Mouse (Mus musculus) limb, embryonic 15.5 days (tissue): Measurements from ENCODE around the gene Cldn15. TPM values are rescaled to one million over a fixed set of nuclear protein-coding genes. Genes with fewer than 3 reads are reported as not detected.

Source experiments
- ATAC-seq: fragments of 200-750 bp; cut with Nextera tagmentation; 2 replicates; pipeline ENCODE4 v1.8.0; 2017; ENCODE audit warnings: low read depth, moderate TSS enrichment; ENCODE audit not compliant: insufficient number of reproducible peaks, low FRiP score, low TSS enrichment
- H3K27ac ChIP-seq: fragments of 300-500 bp; sonication (generic); 2 replicates; pipeline ENCODE4 v1.5.1; 2015; ENCODE audit warnings: moderate library complexity, mild to moderate bottlenecking, inconsistent platforms
- H3K27me3 ChIP-seq: fragments of 300-500 bp; sonication (generic); 2 replicates; pipeline ENCODE4 v1.6.1; 2015; ENCODE audit warnings: inconsistent platforms
- H3K36me3 ChIP-seq: fragments of 300-500 bp; sonication (generic); 2 replicates; pipeline ENCODE4 v1.6.1; 2015; ENCODE audit warnings: inconsistent platforms
- H3K4me1 ChIP-seq: fragments of 300-500 bp; sonication (generic); 2 replicates; pipeline ENCODE4 v1.6.1; 2015; ENCODE audit warnings: inconsistent platforms
- H3K4me2 ChIP-seq: fragments of 300-500 bp; sonication (generic); 2 replicates; pipeline ENCODE4 v1.6.1; 2015; ENCODE audit warnings: mild to moderate bottlenecking, inconsistent platforms
- H3K4me3 ChIP-seq: fragments of 300-500 bp; sonication (generic); 2 replicates; pipeline ENCODE4 v1.5.1; 2015; ENCODE audit warnings: mild to moderate bottlenecking, inconsistent platforms
- H3K9ac ChIP-seq: fragments of 300-500 bp; sonication (generic); 2 replicates; pipeline ENCODE4 v1.6.1; 2015; ENCODE audit warnings: inconsistent platforms
- H3K9me3 ChIP-seq: fragments of 300-500 bp; sonication (generic); 2 replicates; pipeline ENCODE4 v1.6.1; 2016; ENCODE audit warnings: inconsistent platforms
- WGBS: fragments of 180-500 bp; shearing (Covaris S2); methylation state at CpG from one replicate; pipeline ENCODE4 v1.1.7; 2015; 5-methylcytosine and 5-hydroxymethylcytosine counted together
- polyA plus RNA-seq: library from polyadenylated mRNA; unstranded; fragments of >200 nt; fragmentation: Nextera tagmentation; extraction: Ambion mirVana; gene quantifications from 2 replicates; pipeline ENCODE4 v1.2.1, GENCODE M21; 2015

Cldn15 gene
- polyA plus RNA-seq, 1 experiment from 2014 or later = 0.15 TPM

- WGBS = 88% methylated on average over 9 of the region's 9 CpGs
- Histone ChIP-seq H3K27ac (no peak overlapping the region), H3K36me3 (peaks cover 37% of the 10 kb centered on the region)
These were observed 1.2 kb upstream of the Cldn15 start for GRCm38 (mm10) chr5:136965210-136965609.

GRCm38 (mm10) chr5:136965686-136966085 is 730 bp upstream of the Cldn15 start:
- Histone ChIP-seq H3K4me2 (no peak overlapping the region), H3K4me3 (no peak overlapping the region), H3K36me3 (peaks cover 38% of the 10 kb centered on the region), H3K9me3 (no peaks in the 10 kb centered on the region), H3K9ac (no peak overlapping the region; the same call in 1 of the 2 replicates), H3K27ac (peak overlapping the region; percentile 6; the same call in 1 of the 2 replicates), H3K27me3 (no peaks in the 10 kb centered on the region), H3K4me1 (peaks cover 24% of the 10 kb centered on the region)
- no peak for ATAC-seq
- WGBS = 93% methylated on average over 8 of the region's 8 CpGs

More at GRCm38 (mm10) chr5:136965210-136965609, 1.2 kb upstream of the Cldn15 start:
- Histone ChIP-seq H3K4me3 (no peak overlapping the region), H3K9ac (no peak overlapping the region), H3K4me1 (peaks cover 24% of the 10 kb centered on the region), H3K27me3 (no peaks in the 10 kb centered on the region), H3K9me3 (no peaks in the 10 kb centered on the region), H3K4me2 (no peak overlapping the region)
- no peak for ATAC-seq

- H3K27ac ChIP-seq = peak overlapping the region; percentile 7; the same call in 1 of the 2 replicates
- H3K4me2 ChIP-seq = no peak overlapping the region
These were observed 542 bp downstream of the Cldn15 start for GRCm38 (mm10) chr5:136966861-136967455.

GRCm38 (mm10) chr5:136967592-136967991 is 1.2 kb downstream of the Cldn15 start:
- Histone ChIP-seq H3K4me2 (no peak overlapping the region), H3K4me1 (peaks cover 19% of the 10 kb centered on the region; the same call in 1 of the 2 replicates), H3K27ac (no peak overlapping the region), H3K27me3 (no peaks in the 10 kb centered on the region), H3K9ac (no peak overlapping the region), H3K36me3 (peaks cover 38% of the 10 kb centered on the region), H3K9me3 (no peaks in the 10 kb centered on the region), H3K4me3 (no peak overlapping the region)
- ATAC-seq = no peak
- 65% methylated on average over 10 of the region's 10 CpGs for WGBS

More at GRCm38 (mm10) chr5:136966861-136967455, 542 bp downstream of the Cldn15 start:
- H3K27me3 ChIP-seq = no peaks in the 10 kb centered on the region
- H3K9me3 ChIP-seq = no peaks in the 10 kb centered on the region
- H3K4me3 ChIP-seq = no peak overlapping the region
- no peak for ATAC-seq
- H3K9ac ChIP-seq = no peak overlapping the region
- peaks cover 38% of the 10 kb centered on the region for H3K36me3 ChIP-seq
- 83% methylated on average over 4 of the region's 4 CpGs for WGBS
- H3K4me1 ChIP-seq = peaks cover 19% of the 10 kb centered on the region; the same call in 1 of the 2 replicates

GRCm38 (mm10) chr5:136970703-136971102 is 4.3 kb downstream of the Cldn15 start:
- Histone ChIP-seq H3K9me3 (no peaks in the 10 kb centered on the region), H3K4me2 (no peak overlapping the region), H3K36me3 (peaks cover 12% of the 10 kb centered on the region), H3K9ac (no peak overlapping the region), H3K27me3 (no peaks in the 10 kb centered on the region), H3K4me1 (peaks cover 9% of the 10 kb centered on the region; the same call in 1 of the 2 replicates), H3K4me3 (no peak overlapping the region), H3K27ac (no peak overlapping the region)
- 74% methylated on average over 1 of the region's 1 CpGs for WGBS
- ATAC-seq = no peak

- no peaks in the 10 kb centered on the region for H3K4me1 ChIP-seq
- no peak overlapping the region for H3K27ac ChIP-seq
- WGBS = 77% methylated on average over 8 of the region's 8 CpGs
- H3K27me3 ChIP-seq = no peaks in the 10 kb centered on the region
- 0 out of 2 replicates have a peak, but pooled peaks cover 2% of the 10 kb centered on the region for H3K36me3 ChIP-seq
- no peak overlapping the region for H3K9ac ChIP-seq
- H3K4me3 ChIP-seq = no peak overlapping the region
- no peak overlapping the region for H3K4me2 ChIP-seq
- no peak for ATAC-seq
- no peaks in the 10 kb centered on the region for H3K9me3 ChIP-seq
These were observed 7.3 kb downstream of the Cldn15 start for GRCm38 (mm10) chr5:136973670-136974069.

- Histone ChIP-seq H3K9me3 (no peaks in the 10 kb centered on the region), H3K36me3 (peaks cover 19% of the 10 kb centered on the region), H3K27me3 (no peaks in the 10 kb centered on the region), H3K4me3 (no peak overlapping the region), H3K9ac (no peak overlapping the region), H3K4me2 (no peak overlapping the region), H3K27ac (no peak overlapping the region), H3K4me1 (no peaks in the 10 kb centered on the region)
- ATAC-seq = no peak
- WGBS = 69% methylated on average over 4 of the region's 4 CpGs
These were observed 11.4 kb downstream of the Cldn15 start for GRCm38 (mm10) chr5:136977769-136978168.

- Histone ChIP-seq H3K27ac (no peak overlapping the region), H3K4me1 (0 out of 2 replicates have a peak, but pooled peaks cover 2% of the 10 kb centered on the region), H3K4me2 (no peak overlapping the region), H3K9ac (no peak overlapping the region), H3K36me3 (peaks cover 39% of the 10 kb centered on the region), H3K4me3 (no peak overlapping the region), H3K27me3 (no peaks in the 10 kb centered on the region), H3K9me3 (no peaks in the 10 kb centered on the region)
- 60% methylated on average over 2 of the region's 2 CpGs for WGBS
- no peak for ATAC-seq
These were observed 13.3 kb downstream of the Cldn15 start for GRCm38 (mm10) chr5:136979762-136980161.

GRCm38 (mm10) chr5:136980974-136981373 is 14.6 kb downstream of the Cldn15 start:
- no peak for ATAC-seq
- Histone ChIP-seq H3K36me3 (peaks cover 41% of the 10 kb centered on the region), H3K9ac (no peak overlapping the region), H3K4me1 (peaks cover 10% of the 10 kb centered on the region), H3K27ac (no peak overlapping the region), H3K27me3 (no peaks in the 10 kb centered on the region), H3K4me3 (no peak overlapping the region), H3K9me3 (no peaks in the 10 kb centered on the region), H3K4me2 (no peak overlapping the region)
- WGBS = 87% methylated on average over 8 of the region's 8 CpGs

- ATAC-seq = no peak
- 54% methylated on average over 14 of the region's 16 CpGs for WGBS
- Histone ChIP-seq H3K4me1 (peaks cover 15% of the 10 kb centered on the region), H3K9me3 (no peaks in the 10 kb centered on the region), H3K9ac (no peak overlapping the region), H3K27ac (no peak overlapping the region), H3K36me3 (peaks cover 41% of the 10 kb centered on the region), H3K4me2 (no peak overlapping the region), H3K4me3 (no peak overlapping the region), H3K27me3 (no peaks in the 10 kb centered on the region)
These were observed 16.0 kb downstream of the Cldn15 start for GRCm38 (mm10) chr5:136982338-136982930.

GRCm38 (mm10) chr5:136984828-136985227 is 18.4 kb downstream of the Cldn15 start:
- 46% methylated on average over 14 of the region's 14 CpGs for WGBS

GRCm38 (mm10) chr5:136986695-136987137 is 20.3 kb downstream of the Cldn15 start, which contains the start of gene Plod3:
Gene Plod3, plus strand, starts transcription at chr5:136987019.
- H3K27me3 ChIP-seq = no peaks in the 10 kb centered on the region
- peak within 1 kb of the TSS; percentile 97 for H3K27ac ChIP-seq
- H3K4me2 ChIP-seq = peak within 1 kb of the TSS; percentile 78
- peak within 1 kb of the TSS; percentile 92 for H3K4me3 ChIP-seq
- 0% methylated on average over 26 of the region's 26 CpGs for WGBS
- peaks cover 51% of the 10 kb centered on the region for H3K36me3 ChIP-seq
- H3K9ac ChIP-seq = peak within 1 kb of the TSS; percentile 88
- no peaks in the 10 kb centered on the region for H3K9me3 ChIP-seq
- peaks cover 26% of the 10 kb centered on the region for H3K4me1 ChIP-seq
- ATAC-seq = peak; percentile 86

More at GRCm38 (mm10) chr5:136984828-136985227, 18.4 kb downstream of the Cldn15 start:
- no peak overlapping the region for H3K9ac ChIP-seq
- no peaks in the 10 kb centered on the region for H3K9me3 ChIP-seq
- H3K27ac ChIP-seq = no peak overlapping the region
- peaks cover 26% of the 10 kb centered on the region for H3K4me1 ChIP-seq
- H3K4me3 ChIP-seq = no peak overlapping the region
- H3K27me3 ChIP-seq = no peaks in the 10 kb centered on the region
- H3K4me2 ChIP-seq = no peak overlapping the region
- H3K36me3 ChIP-seq = peaks cover 44% of the 10 kb centered on the region
- ATAC-seq = no peak
